Comparison of ENCODE assay signal across 7 mouse cellular contexts in the genomic region with DNA sequence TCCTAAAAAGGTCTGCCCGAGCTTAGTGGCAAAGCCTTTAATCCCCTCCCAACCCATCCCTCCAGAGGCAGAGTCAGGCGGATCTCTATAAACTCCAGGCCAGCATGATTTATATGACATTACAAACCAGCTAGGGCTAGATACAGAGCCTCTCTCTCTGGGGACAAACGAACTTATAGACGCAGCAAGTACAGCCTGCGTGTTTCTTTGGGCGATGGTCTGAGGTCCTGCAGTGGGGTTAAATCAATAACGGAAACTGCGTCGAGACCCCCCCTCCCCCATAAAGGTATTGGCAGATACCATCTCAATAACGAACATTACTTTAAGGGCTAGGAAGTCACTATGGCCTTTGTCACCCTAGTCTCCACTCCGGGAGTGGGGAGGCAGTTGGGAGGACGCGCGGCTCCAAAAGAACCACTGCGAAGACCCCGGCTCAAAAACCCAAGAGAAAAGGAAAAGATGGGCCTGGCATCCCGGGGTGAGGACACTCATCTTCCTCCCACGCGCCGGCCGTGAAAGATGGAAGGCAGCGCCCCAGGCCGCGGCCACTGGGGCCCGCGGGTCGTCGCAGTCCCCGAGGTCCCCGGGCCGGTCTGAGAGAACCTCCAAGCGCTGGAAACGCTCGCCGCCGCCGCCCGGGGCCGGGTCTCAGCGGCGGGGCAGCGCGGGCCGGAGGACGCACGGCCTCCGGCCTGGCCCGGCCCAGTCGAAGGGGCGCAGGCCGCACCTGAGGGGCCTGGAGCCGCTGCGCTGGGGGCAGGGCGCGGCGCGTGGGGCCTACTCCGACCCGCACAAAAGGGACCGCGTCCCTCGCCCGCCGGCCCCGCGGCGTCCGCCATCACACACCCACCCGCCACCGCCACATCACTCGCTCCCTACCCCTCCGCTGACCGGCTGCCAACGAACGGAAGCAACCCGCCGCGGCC. TPM values are rescaled to one million over a fixed set of nuclear protein-coding genes. Genes with fewer than 3 reads are reported as not detected.
DNase-seq lines count a peak whose midpoint lies in the region; ATAC-seq and TF ChIP-seq lines count a peak whose summit lies in the region.

No protein-coding gene starts in this region.

- H3K4me2 ChIP-seq in embryonic facial prominence, embryonic 13.5 days = peak overlapping the region; percentile 72
- H3K4me2 ChIP-seq in hindbrain, embryonic 16.5 days (ENCODE audit: low read length) = peak overlapping the region; percentile 74
- peak overlapping the region; percentile 90 for H3K4me2 ChIP-seq in liver, embryonic 16.5 days (ENCODE audit: low read depth, low read length)

- CTCF ChIA-PET in Patski (lab: Charles Lee) = no interaction called here

- no peak for DNase-seq in Patski (ENCODE audit: low read depth, low spot score)
- DNase-seq in right cerebral cortex, adult 2 months (ENCODE audit: low spot score in 2 of 2) = peak; percentile 23 to 27

- H3K9ac ChIP-seq in embryonic facial prominence, embryonic 13.5 days = peak overlapping the region; percentile 99
- peak overlapping the region; percentile 100 for H3K9ac ChIP-seq in hindbrain, embryonic 16.5 days (ENCODE audit: low read depth, low read length)
- H3K9ac ChIP-seq in liver, embryonic 16.5 days (ENCODE audit: low read depth, low read length) = peak overlapping the region; percentile 99

- peaks cover 41% of the 10 kb centered on the region for H3K36me3 ChIP-seq in megakaryocyte, embryonic 14.5 days (replicated peaks; ENCODE audit: low read length)
- H3K36me3 ChIP-seq in embryonic facial prominence, embryonic 13.5 days = peaks cover 31% of the 10 kb centered on the region
- H3K36me3 ChIP-seq in hindbrain, embryonic 16.5 days (ENCODE audit: control insufficient read depth, insufficient read depth, low read length) = peaks cover 27% of the 10 kb centered on the region
- H3K36me3 ChIP-seq in liver, embryonic 16.5 days (ENCODE audit: control insufficient read depth, insufficient read depth) = peaks cover 28% of the 10 kb centered on the region

- no peak for ATAC-seq in megakaryocyte, adult 5-6 weeks (ENCODE audit: poor library complexity, severe bottlenecking)
- ATAC-seq in Patski = peak; percentile 29
- peak; percentile 83 for ATAC-seq in embryonic facial prominence, embryonic 13.5 days (ENCODE audit: insufficient number of reproducible peaks, insufficient read depth, low FRiP score, low TSS enrichment, low read depth)
- ATAC-seq in hindbrain, embryonic 16.5 days = peak; percentile 78
- peak; percentile 63 for ATAC-seq in liver, embryonic 16.5 days (ENCODE audit: low read depth)

- WGBS in embryonic facial prominence, embryonic 13.5 days = 2% methylated on average over 66 of the region's 78 CpGs
- WGBS in hindbrain, embryonic 16.5 days = 2% methylated on average over 49 of the region's 78 CpGs
- under 1% methylated on average over 68 of the region's 78 CpGs for WGBS in liver, embryonic 16.5 days (ENCODE audit: insufficient replicate concordance)

- POLR2A ChIA-PET in Patski (lab: Charles Lee) = interaction anchor here (0.6 kb wide), 1 partner anchor 114 kb away, joined by 3 read pairs; no protein-coding TSS in a partner anchor

- no peak for TF ChIP-seq CTCF in Patski (IDR thresholded peaks at IDR 0.05)

- in situ Hi-C loops in Patski (cut with MboI; ENCODE audit: low pct_unique_long_range_greater_than_20kb) = no loop called here

- no peaks in the 10 kb centered on the region for H3K27me3 ChIP-seq in megakaryocyte, embryonic 14.5 days (replicated peaks)
- no peaks in the 10 kb centered on the region for H3K27me3 ChIP-seq in Patski
- no peaks in the 10 kb centered on the region for H3K27me3 ChIP-seq in embryonic facial prominence, embryonic 13.5 days
- no peaks in the 10 kb centered on the region for H3K27me3 ChIP-seq in hindbrain, embryonic 16.5 days (replicated peaks; ENCODE audit: control insufficient read depth, insufficient read depth, low read length)
- no peaks in the 10 kb centered on the region for H3K27me3 ChIP-seq in liver, embryonic 16.5 days (ENCODE audit: control insufficient read depth, insufficient read depth, low read depth, low read length)

- H3K9me3 ChIP-seq in megakaryocyte, embryonic 14.5 days = no peaks in the 10 kb centered on the region
- no peaks in the 10 kb centered on the region for H3K9me3 ChIP-seq in embryonic facial prominence, embryonic 13.5 days
- no peaks in the 10 kb centered on the region for H3K9me3 ChIP-seq in hindbrain, embryonic 16.5 days (ENCODE audit: control insufficient read depth, low read length)
- no peaks in the 10 kb centered on the region for H3K9me3 ChIP-seq in liver, embryonic 16.5 days (replicated peaks; ENCODE audit: control insufficient read depth, low read length)

- H3K4me1 ChIP-seq in megakaryocyte, embryonic 14.5 days = peaks cover 41% of the 10 kb centered on the region
- H3K4me1 ChIP-seq in embryonic facial prominence, embryonic 13.5 days = peaks cover 16% of the 10 kb centered on the region
- peaks cover 7% of the 10 kb centered on the region for H3K4me1 ChIP-seq in hindbrain, embryonic 16.5 days (ENCODE audit: control insufficient read depth, insufficient read depth, low read depth, low read length)
- peaks cover 14% of the 10 kb centered on the region for H3K4me1 ChIP-seq in liver, embryonic 16.5 days (ENCODE audit: control insufficient read depth, low read depth, low read length)

- H3K4me3 ChIP-seq in megakaryocyte, embryonic 14.5 days (replicated peaks) = peak overlapping the region; percentile 97
- peak overlapping the region; percentile 98 for H3K4me3 ChIP-seq in embryonic facial prominence, embryonic 13.5 days
- H3K4me3 ChIP-seq in hindbrain, embryonic 16.5 days (ENCODE audit: low read length) = peak overlapping the region; percentile 98
- peak overlapping the region; percentile 99 for H3K4me3 ChIP-seq in liver, embryonic 16.5 days (ENCODE audit: low read depth, low read length)

- H3K27ac ChIP-seq in embryonic facial prominence, embryonic 13.5 days = peak overlapping the region; percentile 95
- peak overlapping the region; percentile 91 for H3K27ac ChIP-seq in hindbrain, embryonic 16.5 days (ENCODE audit: low read depth, low read length)
- peak overlapping the region; percentile 99 for H3K27ac ChIP-seq in liver, embryonic 16.5 days (ENCODE audit: low read length)

RNA-seq across cellular contexts. Expression of gene Ccar1, which starts 0.6 kb away (rescaled TPM):
- 3.0 and 13.4 TPM in 2 replicates for polyA plus RNA-seq in megakaryocyte, embryonic 14.5 days (2012; ENCODE audit: insufficient read depth, low replicate concordance)
- 86.7 and 88.1 TPM in 2 replicates for total RNA-seq in megakaryocyte, adult 5-6 weeks (2015)
- total RNA-seq in megakaryocyte, adult 5-6 weeks (2017) = 82.6 and 111 TPM in 2 replicates
- 92.3 TPM for polyA plus RNA-seq in Patski (2021)
- 130 and 147 TPM in 2 replicates for polyA plus RNA-seq in embryonic facial prominence, embryonic 13.5 days (2015; fragmentation: Nextera tagmentation; extraction: Ambion mirVana)
- polyA plus RNA-seq in hindbrain, embryonic 16.5 days (2015; fragmentation: Nextera tagmentation; extraction: Ambion mirVana) = 86.0 and 95.9 TPM in 2 replicates
- 45.0 and 47.3 TPM in 2 replicates for polyA plus RNA-seq in liver, embryonic 16.5 days (2015; fragmentation: Nextera tagmentation; extraction: Ambion mirVana)
